Mouse (Mus musculus): ENCODE data around the gene Uchl1.

Gene Uchl1

DNA sequence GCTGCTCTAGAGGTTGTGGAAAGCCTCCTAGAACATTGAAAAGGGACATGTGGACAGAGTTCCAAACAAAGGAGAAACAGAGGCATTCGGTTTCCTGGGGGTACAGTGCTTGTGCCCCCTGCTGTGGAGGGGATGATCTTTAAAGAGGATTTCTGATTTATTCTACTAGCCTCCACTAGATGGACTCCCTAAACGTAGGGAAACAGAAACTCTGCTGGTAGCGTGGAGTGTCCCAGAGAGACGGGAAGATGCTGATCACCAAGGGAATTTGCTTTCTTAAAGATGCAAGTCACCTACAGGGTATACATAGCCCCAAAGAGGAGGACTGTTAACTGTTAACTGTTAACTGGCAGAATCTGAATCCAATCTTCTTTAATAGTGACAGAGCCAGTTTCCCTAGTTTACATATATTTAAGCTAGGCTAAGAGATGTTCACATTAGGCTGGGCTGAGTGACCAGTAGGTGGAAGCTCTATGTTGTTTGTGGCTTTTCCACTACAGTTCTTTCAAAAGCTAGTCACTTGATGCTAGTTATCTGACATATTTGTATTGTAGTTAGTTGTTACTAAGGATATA is 34.6 kb downstream of the Uchl1 start:
- DNase-seq = peak in 1 of 2 experiments; percentile 13

DNA sequence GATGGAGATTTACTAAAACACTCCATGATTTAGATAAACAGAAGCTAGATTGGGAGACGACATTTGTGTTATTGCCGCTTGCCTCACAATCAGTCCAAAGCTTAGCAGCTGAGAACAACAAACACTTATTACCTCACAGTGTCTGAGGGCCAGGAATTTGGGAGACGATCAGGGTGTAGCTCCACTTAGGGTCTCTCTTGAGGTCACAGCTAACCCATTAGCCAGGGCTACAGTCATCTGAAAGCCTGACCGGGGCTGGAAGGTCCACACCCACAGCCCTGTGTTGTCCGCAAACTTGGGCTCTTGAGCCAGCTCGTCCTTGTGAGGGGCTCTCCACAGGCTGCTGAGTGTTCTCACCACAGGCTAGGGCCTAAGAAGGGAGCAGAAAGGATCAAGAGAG is 36.9 kb downstream of the Uchl1 start:
- peak; percentile 37 to 74 for DNase-seq

DNA sequence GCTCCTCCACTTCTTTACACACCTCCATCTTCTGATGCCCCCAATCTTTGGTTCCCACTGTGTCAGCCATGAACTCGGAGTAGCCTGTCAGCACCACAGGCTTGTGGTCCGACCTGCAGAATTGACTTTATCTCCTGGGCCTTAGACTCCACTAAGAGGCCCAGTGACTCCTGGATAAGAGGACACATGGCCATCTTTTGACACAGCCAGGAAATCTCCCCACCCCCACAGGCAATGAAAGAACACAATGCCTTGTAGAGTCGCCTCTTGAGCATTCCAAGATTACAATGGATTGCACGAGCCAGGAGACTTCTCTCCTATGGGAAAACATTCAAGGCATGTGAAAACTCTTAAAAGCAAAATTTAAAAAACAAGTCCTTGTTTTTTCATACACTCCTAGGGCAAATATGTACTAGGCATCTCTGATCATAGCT is 39.6 kb downstream of the Uchl1 start:
- DNase-seq = peak in 1 of 2 experiments; percentile 28

DNA sequence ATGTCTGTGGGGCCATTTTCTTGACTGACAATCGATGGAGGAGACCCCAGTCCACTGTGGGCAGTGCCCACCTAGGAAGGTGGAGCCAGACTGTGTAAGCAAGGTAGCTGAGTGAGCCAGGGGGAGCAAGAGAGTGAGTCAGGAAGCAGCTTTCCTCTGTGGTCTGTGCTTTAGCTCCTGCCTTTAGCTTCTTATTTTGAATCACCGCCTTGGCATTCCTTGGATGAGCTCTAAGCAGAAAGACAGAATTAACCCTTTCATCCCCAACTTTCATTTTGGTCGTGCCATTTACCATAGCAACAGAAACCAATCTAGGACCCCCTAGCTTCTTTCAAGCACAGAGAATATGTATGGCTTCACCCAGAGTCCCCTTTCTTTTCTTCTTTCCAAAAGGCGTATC is 42.0 kb downstream of the Uchl1 start:
- DNase-seq = no peak

DNA sequence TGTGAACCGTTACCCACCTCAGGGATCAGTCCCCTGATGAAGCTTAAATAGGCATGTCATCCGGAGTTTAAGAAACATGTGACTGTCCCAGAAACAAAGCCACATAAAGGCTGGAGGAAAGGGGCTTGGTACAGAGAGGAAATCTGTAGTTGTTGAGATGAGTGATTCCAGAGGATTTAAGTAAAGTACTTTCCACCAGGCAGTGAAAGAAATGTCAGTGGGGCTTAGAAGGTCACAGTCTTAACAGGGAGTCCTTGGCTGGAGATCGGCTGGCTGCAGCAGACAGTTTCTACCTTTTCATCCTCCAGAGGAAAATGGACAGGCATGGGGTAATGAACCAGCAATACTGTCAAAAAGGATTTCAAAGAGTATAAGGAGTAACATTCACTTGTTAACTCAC is 42.5 kb downstream of the Uchl1 start:
- DNase-seq = no peak

DNA sequence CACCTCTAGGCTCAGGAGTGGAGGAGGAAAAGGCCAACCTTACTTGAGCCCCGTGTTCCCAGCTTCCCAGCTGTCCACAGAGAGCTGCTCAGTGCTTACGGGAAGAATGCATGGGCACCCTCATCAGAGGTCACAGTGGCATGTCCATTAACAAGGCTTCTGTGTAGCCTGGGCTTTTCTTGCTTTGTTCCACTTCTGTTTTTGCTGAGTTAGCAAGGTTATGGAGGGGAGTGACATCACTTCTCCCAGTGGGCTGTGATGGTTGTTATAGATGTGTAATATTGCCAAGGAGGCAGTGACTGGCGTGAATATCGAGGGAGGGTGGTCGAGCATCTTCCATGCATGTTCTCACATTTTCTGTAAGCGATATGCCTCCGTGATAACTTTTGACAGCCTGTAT is 43.0 kb downstream of the Uchl1 start:
- no peak for DNase-seq

DNA sequence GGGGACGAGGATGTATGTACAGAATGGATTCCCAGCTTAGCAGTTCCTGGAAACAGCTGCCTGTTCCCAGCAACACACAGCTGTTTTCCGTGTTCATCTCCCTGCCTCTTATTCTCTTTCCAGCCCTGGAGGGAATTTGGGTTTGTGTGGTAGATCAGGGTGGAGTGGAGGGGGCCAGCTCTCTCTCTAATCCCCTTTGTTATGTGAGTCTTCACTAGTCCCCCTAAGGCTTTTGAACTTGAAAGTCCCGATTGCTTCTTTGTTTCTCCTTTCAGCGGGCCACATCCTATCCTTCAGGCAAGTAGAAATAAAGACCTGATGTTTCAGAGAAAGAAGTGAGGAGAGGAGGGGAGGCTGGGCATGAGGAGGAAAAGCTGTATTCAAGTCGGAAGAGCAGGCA is 45.0 kb downstream of the Uchl1 start:
- DNase-seq = no peak

DNA sequence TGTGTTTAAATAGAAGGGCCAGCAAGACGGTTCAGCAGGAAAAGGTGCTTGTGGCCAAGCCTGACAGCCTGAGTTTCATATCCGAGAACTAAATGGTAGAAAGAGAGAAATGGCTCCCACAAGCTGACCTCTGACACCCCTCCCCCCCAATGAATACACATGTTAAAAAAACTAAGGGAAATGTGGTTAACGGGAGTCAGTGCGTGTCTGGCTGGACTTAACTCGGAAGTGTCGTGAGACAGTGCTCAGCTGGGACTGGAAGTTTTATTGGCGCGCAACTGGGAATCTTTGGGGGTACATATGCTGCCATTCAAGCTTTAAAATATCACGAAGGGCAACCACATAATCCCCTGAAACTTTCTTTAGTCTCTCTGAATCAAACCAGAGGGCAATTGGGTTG is 46.7 kb downstream of the Uchl1 start:
- peak; percentile 39 to 71 for DNase-seq

DNA sequence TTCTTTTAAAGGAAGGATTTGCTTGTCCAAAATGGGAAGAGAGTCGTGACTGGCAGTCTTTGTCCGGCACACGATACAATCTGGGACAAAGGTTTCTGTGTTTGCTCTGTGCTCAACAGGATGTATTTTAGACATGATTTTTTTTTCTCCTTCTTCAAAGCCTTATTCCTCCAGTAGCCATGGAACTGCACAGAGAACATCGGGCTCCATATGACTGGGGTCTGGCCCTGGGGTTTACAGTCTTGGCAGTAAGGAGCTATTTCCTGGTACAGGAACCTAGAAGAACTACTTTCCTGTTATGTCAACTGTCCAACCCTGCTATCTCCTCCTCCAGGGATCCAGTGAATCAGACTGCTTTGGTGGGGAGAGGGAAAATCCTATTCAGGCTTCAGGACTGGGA is 47.1 kb downstream of the Uchl1 start:
- peak in 1 of 2 experiments; percentile 33 for DNase-seq

DNA sequence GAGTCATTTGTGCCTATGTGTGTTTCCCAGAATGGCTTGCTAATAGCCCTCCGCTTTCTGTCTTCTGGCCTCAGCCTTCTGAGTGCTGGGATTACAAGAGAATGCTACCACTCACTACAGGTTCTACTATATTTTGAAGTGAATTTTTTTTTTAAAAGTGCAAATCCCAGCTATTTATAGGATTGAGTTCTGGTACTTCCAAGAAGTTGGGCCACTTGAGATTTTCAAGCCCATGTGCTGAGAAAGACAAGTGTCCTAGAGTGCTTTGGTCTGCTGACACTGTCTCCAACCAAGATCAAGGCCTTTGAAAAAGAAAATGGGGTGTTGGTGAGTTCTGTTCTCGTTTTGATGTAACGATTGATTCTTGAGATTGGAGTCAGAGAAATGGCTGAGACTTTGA is 47.7 kb downstream of the Uchl1 start:
- no peak for DNase-seq

DNA sequence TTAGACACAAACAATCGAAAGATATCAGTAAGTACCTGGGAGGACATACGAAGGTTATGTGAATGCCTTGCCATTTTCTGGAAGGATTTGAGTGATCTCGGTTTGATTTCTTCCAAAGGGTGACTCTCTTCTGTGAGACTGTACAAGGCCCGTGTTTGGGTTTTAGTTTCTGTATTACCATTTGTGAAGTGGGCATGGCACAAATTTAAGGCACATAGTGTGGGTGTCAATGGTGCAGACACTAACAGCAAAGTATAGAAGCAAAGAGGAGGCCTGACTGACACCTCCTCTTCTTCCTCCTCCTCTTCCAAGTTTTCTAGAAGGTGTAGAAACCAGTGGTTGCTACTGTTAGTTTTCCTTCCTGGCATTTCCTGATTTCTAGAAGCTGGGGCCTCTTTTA is 53.4 kb downstream of the Uchl1 start:
- no peak for DNase-seq

DNA sequence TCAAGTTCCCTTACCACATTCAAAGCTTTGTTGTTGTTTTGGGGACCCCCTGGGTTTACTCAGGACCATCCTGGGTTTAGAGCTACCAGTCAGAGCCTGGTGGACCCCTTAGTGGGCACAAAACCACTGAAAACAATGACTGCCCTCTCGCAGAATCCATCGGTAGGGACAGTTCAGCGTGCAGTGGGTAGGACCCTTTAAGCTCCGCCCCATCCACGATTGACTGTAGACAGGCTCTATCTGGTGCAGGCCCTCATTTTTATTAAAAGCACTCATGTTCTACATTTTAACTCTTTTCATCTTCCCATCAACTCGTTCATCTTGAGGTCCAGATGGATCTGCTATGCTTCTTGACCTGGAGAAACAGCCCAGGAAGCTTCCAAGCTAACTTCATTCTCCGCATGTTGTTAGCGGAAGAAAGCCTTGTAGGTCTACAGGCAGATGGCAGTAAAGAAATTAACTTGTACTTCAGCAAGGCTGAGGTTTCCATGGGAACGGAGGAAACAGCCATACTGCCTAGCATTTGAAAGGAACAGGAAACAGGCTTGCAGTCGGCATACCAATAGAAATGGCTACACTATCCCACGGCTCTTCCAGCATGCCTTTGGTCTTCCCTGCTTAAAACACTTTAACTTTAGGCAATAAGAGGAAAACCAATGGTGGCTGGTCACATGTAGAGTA is 54.9 kb downstream of the Uchl1 start:
- no peak for DNase-seq

DNA sequence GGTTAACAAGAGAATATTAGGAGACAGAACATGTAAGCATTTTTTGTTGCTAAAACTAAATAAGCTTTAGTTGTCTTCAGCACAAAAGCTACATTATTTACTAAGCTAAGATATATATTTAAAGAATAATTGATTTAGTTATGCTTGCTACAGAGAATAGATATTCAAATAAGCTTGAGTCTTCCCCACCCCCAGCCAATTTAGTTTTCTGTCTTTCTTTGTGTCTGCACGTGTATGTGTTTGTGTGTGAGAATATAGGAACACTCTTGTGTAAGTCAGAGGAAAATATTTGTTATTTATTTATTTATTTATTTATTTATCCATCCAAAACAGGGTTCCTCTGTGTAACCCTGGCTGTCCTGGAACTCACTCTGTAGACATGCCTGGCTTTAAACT is 55.4 kb downstream of the Uchl1 start:
- no peak for DNase-seq

DNA sequence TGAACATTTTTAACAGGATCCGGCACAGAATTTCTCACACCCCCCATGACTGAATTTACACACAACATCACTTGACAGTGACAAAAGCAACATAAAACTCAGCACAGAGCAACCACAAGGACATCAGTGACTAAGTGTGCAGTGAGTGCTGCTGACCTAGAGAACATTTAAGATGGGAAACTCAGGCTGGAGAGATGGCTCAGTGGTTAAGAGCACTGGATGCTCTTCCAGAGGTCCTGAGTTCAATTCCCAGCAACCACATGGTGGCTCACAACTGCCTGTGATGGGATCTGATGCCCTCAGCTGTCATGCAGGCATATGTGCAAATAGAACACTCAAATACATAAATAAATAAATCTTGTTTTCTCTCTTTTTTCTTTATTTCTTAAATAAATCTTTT is 57.7 kb downstream of the Uchl1 start:
- no peak for DNase-seq
